In genomic region chr11:116586801-116587631, GRCm38 (mm10) we compare ENCODE assay signal across 8 mouse cellular contexts. TPM values are rescaled to one million over a fixed set of nuclear protein-coding genes. Genes with fewer than 3 reads are reported as not detected.
DNase-seq lines count a peak whose midpoint lies in the region; ATAC-seq lines count a peak whose summit lies in the region.

No protein-coding gene starts in this region.

- peak overlapping the region; percentile 29 for H3K4me2 ChIP-seq in hindbrain, embryonic 13.5 days

- peak overlapping the region; percentile 26; the same call in 1 of the 2 replicates for H3K27ac ChIP-seq in hindbrain, embryonic 13.5 days

- WGBS in hindbrain, embryonic 13.5 days: 22% methylated on average over 23 of the region's 23 CpGs

- H3K4me1 ChIP-seq in hindbrain, embryonic 13.5 days (replicated peaks): peaks cover 22% of the 10 kb centered on the region

- DNase-seq in R1 (ENCODE audit: low read depth, low spot score): peak; percentile 89
- DNase-seq in cerebellum, adult 8-10 months: peak; percentile 82
- DNase-seq in layer of hippocampus, postnatal 14 days (ENCODE audit: low spot score in 2 of 2): peak; percentile 63 to 67
- peak; percentile 80 for DNase-seq in lung, postnatal 10 days
- peak; percentile 90 for DNase-seq in retina, embryonic 14.5 days (ENCODE audit: low spot score)
- peak; percentile 74 for DNase-seq in urinary bladder, postnatal 14 days (ENCODE audit: low spot score)

- peak overlapping the region; percentile 31; the same call in 1 of the 2 replicates for H3K9ac ChIP-seq in hindbrain, embryonic 13.5 days

- H3K9me3 ChIP-seq in hindbrain, embryonic 13.5 days: no peaks in the 10 kb centered on the region

- H3K27me3 ChIP-seq in hindbrain, embryonic 13.5 days: no peaks in the 10 kb centered on the region; the same call in 1 of the 2 replicates

- no peak overlapping the region for H3K4me3 ChIP-seq in hindbrain, embryonic 13.5 days

- ATAC-seq in frontal cortex, adult (ENCODE audit: low TSS enrichment): peak; percentile 64; the same call in 1 of the 2 replicates
- ATAC-seq in hindbrain, embryonic 13.5 days (ENCODE audit: low FRiP score): peak; percentile 50

- H3K36me3 ChIP-seq in hindbrain, embryonic 13.5 days: no peaks in the 10 kb centered on the region

RNA-seq across cellular contexts. Expression of gene Aanat, which starts 0.8 kb away (rescaled TPM):
- polyA plus RNA-seq in hindbrain, embryonic 13.5 days (2015; fragmentation: Nextera tagmentation; extraction: Ambion mirVana): 0.36 and 1.0 TPM in 2 replicates
- total RNA-seq in layer of hippocampus, postnatal 14 days (2021): under 1 TPM; 0.39 to 0.76 TPM

RNA-seq across cellular contexts. Expression of gene Ube2o, which starts 5.8 kb away (rescaled TPM):
- polyA plus RNA-seq in hindbrain, embryonic 13.5 days (2015; fragmentation: Nextera tagmentation; extraction: Ambion mirVana): 14.1 and 14.8 TPM in 2 replicates
- 100 to 1,000 TPM; 104 to 108 TPM for total RNA-seq in layer of hippocampus, postnatal 14 days (2021)

RNA-seq across cellular contexts. Expression of gene Rhbdf2, which starts 39.8 kb away (rescaled TPM):
- 1.8 and 2.1 TPM in 2 replicates for polyA plus RNA-seq in hindbrain, embryonic 13.5 days (2015; fragmentation: Nextera tagmentation; extraction: Ambion mirVana)
- total RNA-seq in layer of hippocampus, postnatal 14 days (2021): 1 to 10 TPM; 1.6 to 1.7 TPM

RNA-seq across cellular contexts. Expression of gene Sphk1, which starts 56.3 kb away (rescaled TPM):
- 3.1 and 3.3 TPM in 2 replicates for polyA plus RNA-seq in hindbrain, embryonic 13.5 days (2015; fragmentation: Nextera tagmentation; extraction: Ambion mirVana)
- 1 to 10 TPM; 2.2 TPM for total RNA-seq in layer of hippocampus, postnatal 14 days (2021)
